Mouse (Mus musculus): Measurements from ENCODE around the gene Lpgat1.

Lpgat1 gene

GRCm38 (mm10) chr1:191737871-191738270 lies 20.2 kb downstream of the Lpgat1 start:
- no peak for DNase-seq

GRCm38 (mm10) chr1:191738726-191739125 lies 21.1 kb downstream of the Lpgat1 start:
- DNase-seq, result no peak

- DNase-seq, result no peak
Measured at GRCm38 (mm10) chr1:191740587-191741361, 23.1 kb downstream of the Lpgat1 start.

GRCm38 (mm10) chr1:191741635-191742034 lies 24.0 kb downstream of the Lpgat1 start:
- DNase-seq, result no peak

- no peak for DNase-seq
Measured at GRCm38 (mm10) chr1:191748431-191748830, 30.8 kb downstream of the Lpgat1 start.

GRCm38 (mm10) chr1:191756520-191757199 lies 39.0 kb downstream of the Lpgat1 start:
- peak; percentile 47 to 50 for DNase-seq

- DNase-seq, result no peak
Measured at GRCm38 (mm10) chr1:191774106-191774505, 56.5 kb downstream of the Lpgat1 start.

- no peak for DNase-seq
Measured at GRCm38 (mm10) chr1:191775116-191775515, 57.5 kb downstream of the Lpgat1 start.

- DNase-seq, result no peak
Measured at GRCm38 (mm10) chr1:191777521-191777920, 59.9 kb downstream of the Lpgat1 start.

GRCm38 (mm10) chr1:191780470-191780869 lies 62.8 kb downstream of the Lpgat1 start:
- no peak for DNase-seq

GRCm38 (mm10) chr1:191785108-191785507 lies 67.5 kb downstream of the Lpgat1 start:
- no peak for DNase-seq

GRCm38 (mm10) chr1:191786255-191786654 lies 68.6 kb downstream of the Lpgat1 start:
- no peak for DNase-seq

GRCm38 (mm10) chr1:191787379-191787778 lies 69.7 kb downstream of the Lpgat1 start:
- DNase-seq, result no peak

GRCm38 (mm10) chr1:191792991-191793390 lies 75.4 kb downstream of the Lpgat1 start:
- DNase-seq, result no peak

- DNase-seq, result no peak
Measured at GRCm38 (mm10) chr1:191793888-191794532, 76.4 kb downstream of the Lpgat1 start.

GRCm38 (mm10) chr1:191796238-191796896 lies 78.7 kb downstream of the Lpgat1 start:
- DNase-seq, result no peak

GRCm38 (mm10) chr1:191802093-191802819 lies 84.6 kb downstream of the Lpgat1 start:
- DNase-seq, result no peak

- no peak for DNase-seq
Measured at GRCm38 (mm10) chr1:191802820-191803655, 85.4 kb downstream of the Lpgat1 start.

- no peak for DNase-seq
Measured at GRCm38 (mm10) chr1:191804747-191805146, 87.1 kb downstream of the Lpgat1 start.

- DNase-seq, result no peak
Measured at GRCm38 (mm10) chr1:191805788-191806187, 88.2 kb downstream of the Lpgat1 start.

GRCm38 (mm10) chr1:191806740-191807139 lies 89.1 kb downstream of the Lpgat1 start:
- DNase-seq, result no peak

GRCm38 (mm10) chr1:191807979-191808378 lies 90.3 kb downstream of the Lpgat1 start:
- DNase-seq, result no peak
